21 mouse cellular contexts compared by ENCODE assay signal in the genomic region with DNA sequence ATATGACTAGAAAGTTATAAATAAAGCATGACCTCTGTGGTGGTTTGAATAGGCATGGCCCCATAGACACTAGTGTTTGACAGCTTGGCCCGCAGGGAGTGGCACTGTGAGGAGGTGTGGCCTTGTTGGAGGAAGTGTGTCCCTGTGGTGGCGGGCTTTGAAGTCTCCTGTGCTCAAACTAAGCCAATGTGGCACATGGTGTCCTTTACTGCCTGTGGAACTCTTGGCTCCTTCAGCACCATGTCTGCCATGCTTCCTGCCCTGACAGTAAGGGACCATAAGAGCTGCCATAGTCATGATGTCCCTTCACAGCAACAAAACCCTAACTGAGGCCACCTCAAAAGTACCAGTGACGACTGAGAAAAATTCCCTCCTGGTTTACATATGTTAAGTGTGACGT.
DNase-seq lines count a peak whose midpoint lies in the region; ATAC-seq and TF ChIP-seq lines count a peak whose summit lies in the region.
"Had no signal": no experiment of that assay in that cellular context is flagged by ENCODE, and none has a peak within 500 bp of the region (broad histone marks: within the 10 kb centered on the region; RNA-seq: fewer than 3 reads in every experiment).

No protein-coding gene starts in this region.

- peaks cover 3% of the 10 kb centered on the region; the same call in 1 of the 2 replicates for H3K9me3 ChIP-seq in ES-E14 (ENCODE audit: control insufficient read depth, insufficient read depth, low read depth, low read length)
- H3K9me3 ChIP-seq in limb, embryonic 10.5 days (replicated peaks): no peaks in the 10 kb centered on the region
- no peaks in the 10 kb centered on the region for H3K9me3 ChIP-seq in forebrain, embryonic 15.5 days
- H3K9me3 ChIP-seq: embryonic facial prominence, embryonic 15.5 days; forebrain, embryonic 10.5 days; heart, embryonic 15.5 days; intestine, embryonic 15.5 days had no signal

- H3K9ac ChIP-seq in ES-E14 (ENCODE audit: insufficient read depth, low read depth, low read length, poor library complexity, severe bottlenecking): no peak overlapping the region
- H3K9ac ChIP-seq in forebrain, embryonic 15.5 days (replicated peaks): no peak overlapping the region
- H3K9ac ChIP-seq: embryonic facial prominence, embryonic 15.5 days; heart, embryonic 15.5 days; hindbrain, embryonic 14.5 days; intestine, embryonic 15.5 days had no signal

- DNase-seq in cerebellum, postnatal 14 days: peak; percentile 64 to 72
- DNase-seq in cerebellum, adult 11 months: no peak
- DNase-seq in ES-E14 (ENCODE audit: low read depth, low spot score): no peak
- peak; percentile 12 for DNase-seq in brain, adult 2 months (ENCODE audit: low read depth, low spot score)
- DNase-seq in limb, embryonic 10.5 days (ENCODE audit: low spot score): no peak
- DNase-seq: adrenal gland, adult 8-10 months; adrenal gland, postnatal 36 days; embryo, embryonic 11 days; gastrocnemius, postnatal 36 days; heart, adult 18-20 months; heart, postnatal 14 days had no signal

- no peaks in the 10 kb centered on the region for H3K27me3 ChIP-seq in limb, embryonic 10.5 days (ENCODE audit: low read depth, poor library complexity, severe bottlenecking)
- H3K27me3 ChIP-seq in forebrain, embryonic 15.5 days: no peaks in the 10 kb centered on the region
- H3K27me3 ChIP-seq: embryonic facial prominence, embryonic 15.5 days; heart, embryonic 15.5 days; intestine, embryonic 15.5 days; Patski had no signal

- H3K36me3 ChIP-seq in ES-E14 (ENCODE audit: control insufficient read depth, insufficient read depth, low read length, poor library complexity, severe bottlenecking): no peaks in the 10 kb centered on the region; the same call in 1 of the 2 replicates
- H3K36me3 ChIP-seq in limb, embryonic 10.5 days: no peaks in the 10 kb centered on the region
- H3K36me3 ChIP-seq in forebrain, embryonic 15.5 days: no peaks in the 10 kb centered on the region
- H3K36me3 ChIP-seq: embryonic facial prominence, embryonic 15.5 days; forebrain, embryonic 10.5 days; heart, embryonic 15.5 days; intestine, embryonic 15.5 days had no signal

- no peak overlapping the region for H3K4me2 ChIP-seq in forebrain, embryonic 15.5 days (replicated peaks)
- H3K4me2 ChIP-seq: embryonic facial prominence, embryonic 15.5 days; heart, embryonic 11.5 days; heart, embryonic 15.5 days; hindbrain, embryonic 14.5 days; intestine, embryonic 15.5 days had no signal

- in situ Hi-C loops in ES-E14 (cut with MboI; ENCODE audit: low sequenced_read_pairs in 2 of 2, unreplicated experiment in 2 of 2): no loop called here

- H3K4me3 ChIP-seq in ES-E14 (ENCODE audit: insufficient read depth in 1 of 2, low read depth in 1 of 2, low read length in 2 of 2, poor library complexity in 1 of 2, severe bottlenecking in 1 of 2): no peak overlapping the region
- H3K4me3 ChIP-seq in limb, embryonic 10.5 days: no peak overlapping the region
- no peak overlapping the region for H3K4me3 ChIP-seq in forebrain, embryonic 15.5 days
- H3K4me3 ChIP-seq: embryonic facial prominence, embryonic 15.5 days; erythroblast, embryonic 14.5 days; forebrain, embryonic 10.5 days; heart, embryonic 15.5 days; intestine, embryonic 15.5 days had no signal

- H3K27ac ChIP-seq in ES-E14 (ENCODE audit: insufficient read depth, low read depth, low read length, poor library complexity, severe bottlenecking): 0 out of 2 replicates have a peak overlapping the region, but pooled peaks have one; percentile 3
- H3K27ac ChIP-seq in limb, embryonic 10.5 days: no peak overlapping the region
- H3K27ac ChIP-seq in forebrain, embryonic 15.5 days (replicated peaks): no peak overlapping the region
- H3K27ac ChIP-seq: embryonic facial prominence, embryonic 15.5 days; forebrain, embryonic 10.5 days; heart, embryonic 15.5 days; hindbrain, embryonic 14.5 days; intestine, embryonic 15.5 days had no signal

- H3K4me1 ChIP-seq in ES-E14 (ENCODE audit: control insufficient read depth in 2 of 2, insufficient read depth in 2 of 2, low read length in 2 of 2, poor library complexity in 1 of 2): peaks cover 0 to 24% of the 10 kb centered on the region in 2 experiments; a peak in 3 of 4 replicates
- peaks cover 16% of the 10 kb centered on the region for H3K4me1 ChIP-seq in limb, embryonic 10.5 days
- no peaks in the 10 kb centered on the region for H3K4me1 ChIP-seq in forebrain, embryonic 15.5 days

- WGBS in limb, embryonic 10.5 days: 89% methylated on average over 4 of the region's 4 CpGs
- 95% methylated on average over 4 of the region's 4 CpGs for WGBS in forebrain, embryonic 15.5 days

- no peak for ATAC-seq in forebrain, embryonic 15.5 days (replicated peaks)
- ATAC-seq: forebrain, embryonic 14.5 days; intestine, embryonic 15.5 days; Patski had no signal

TF ChIP-seq in ES-E14, 5 proteins besides CTCF, POLR2A, EP300 and RAD21:
- TF ChIP-seq HCFC1 (IDR thresholded peaks at IDR 0.05; ENCODE audit: borderline replicate concordance, insufficient read depth, low read length): no peak
- no peak for TF ChIP-seq MAFK (IDR thresholded peaks at IDR 0.05; ENCODE audit: insufficient read depth, low read depth, low read length)
- no peak for TF ChIP-seq ZNF384 (IDR thresholded peaks at IDR 0.05; ENCODE audit: low read depth, low read length)
- TF ChIP-seq CHD2 (IDR thresholded peaks at IDR 0.05; ENCODE audit: low read depth, low read length): no peak
- TF ChIP-seq ZC3H11A (IDR thresholded peaks at IDR 0.05; ENCODE audit: borderline replicate concordance, low read depth, low read length): no peak

Comparison
In these comparisons a context has a peak if more than half of its experiments do, and no peak if none do; other contexts are left out.
1. DNase-seq: peak in cerebellum, postnatal 14 days (2 of 2) and brain, adult 2 months (single experiment); none in cerebellum, adult 11 months (single experiment), ES-E14 (single experiment) and limb, embryonic 10.5 days (single experiment).